8 mouse cellular contexts compared by ENCODE assay signal in the genomic region with DNA sequence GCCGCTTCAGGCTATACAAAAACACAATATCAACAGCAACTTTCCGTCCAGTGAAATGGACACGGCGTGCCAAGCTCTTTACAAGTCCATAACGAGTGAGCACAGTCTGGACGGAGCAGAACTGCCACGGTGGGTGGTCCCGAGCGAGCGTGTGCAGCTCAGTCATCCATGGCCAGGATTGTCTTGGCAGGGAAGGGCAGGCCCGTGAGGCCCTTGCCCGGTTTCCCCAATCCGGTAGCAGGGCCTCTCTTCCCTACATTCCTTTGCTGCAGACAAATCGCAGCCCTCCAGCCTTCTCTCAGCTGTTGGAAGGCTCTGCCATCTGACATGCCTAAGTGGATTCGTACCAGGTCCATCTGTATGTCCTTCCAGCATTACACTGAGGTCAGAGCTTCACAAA.
A peak's percentile ranks its signal among the peaks of the same experiment; 100 is the strongest.
DNase-seq lines count a peak whose midpoint lies in the region; ATAC-seq lines count a peak whose summit lies in the region.

No protein-coding gene starts in this region.

- no peaks in the 10 kb centered on the region for H3K9me3 ChIP-seq in heart, embryonic 14.5 days (ENCODE audit: control insufficient read depth, low read length)
- H3K9me3 ChIP-seq in lung, embryonic 16.5 days (ENCODE audit: control insufficient read depth, low read length), result no peaks in the 10 kb centered on the region
- H3K9me3 ChIP-seq in stomach, embryonic 16.5 days (replicated peaks; ENCODE audit: control insufficient read depth, low read length), result no peaks in the 10 kb centered on the region

- no peak overlapping the region for H3K4me3 ChIP-seq in heart, embryonic 14.5 days (ENCODE audit: control insufficient read depth in 1 of 2, insufficient read depth in 1 of 2, low read depth in 1 of 2, low read length in 2 of 2)
- no peak overlapping the region for H3K4me3 ChIP-seq in lung, embryonic 16.5 days (ENCODE audit: low read length)
- no peak overlapping the region for H3K4me3 ChIP-seq in stomach, embryonic 16.5 days (replicated peaks; ENCODE audit: low read length)

- H3K27me3 ChIP-seq in heart, embryonic 14.5 days (ENCODE audit: control insufficient read depth, insufficient read depth, low read length), result no peaks in the 10 kb centered on the region
- no peaks in the 10 kb centered on the region for H3K27me3 ChIP-seq in lung, embryonic 16.5 days (ENCODE audit: control insufficient read depth, insufficient read depth, low read depth, low read length)
- H3K27me3 ChIP-seq in stomach, embryonic 16.5 days (ENCODE audit: control insufficient read depth, insufficient read depth, low read length), result no peaks in the 10 kb centered on the region

- peak overlapping the region; percentile 50 for H3K9ac ChIP-seq in heart, embryonic 14.5 days (ENCODE audit: low read length)
- H3K9ac ChIP-seq in lung, embryonic 16.5 days (ENCODE audit: low read length), result no peak overlapping the region
- no peak overlapping the region for H3K9ac ChIP-seq in stomach, embryonic 16.5 days (ENCODE audit: low read length)

- peak; percentile 68 for ATAC-seq in heart, embryonic 14.5 days (ENCODE audit: insufficient number of reproducible peaks, insufficient read depth, low FRiP score, low read depth)
- ATAC-seq in lung, embryonic 16.5 days (ENCODE audit: low read depth), result peak; percentile 90
- ATAC-seq in stomach, embryonic 16.5 days (ENCODE audit: insufficient read depth, low FRiP score), result peak; percentile 84

- DNase-seq in cerebellum, postnatal 10 days, result peak; percentile 83 to 92
- DNase-seq in cerebellum, adult 11-12 months, result no peak
- DNase-seq in embryo, embryonic 9.5 days (ENCODE audit: extremely low spot score), result peak; percentile 28
- no peak for DNase-seq in spleen, postnatal 4 days (ENCODE audit: low spot score in 2 of 2)
- no peak for DNase-seq in left cerebral cortex, adult 8-10 months (ENCODE audit: low spot score in 2 of 2)

- WGBS in heart, embryonic 14.5 days, result 43% methylated on average over 15 of the region's 15 CpGs
- 37% methylated on average over 15 of the region's 15 CpGs for WGBS in lung, embryonic 16.5 days
- 34% methylated on average over 15 of the region's 15 CpGs for WGBS in stomach, embryonic 16.5 days

- peaks cover 31 to 42% of the 10 kb centered on the region in 2 experiments for H3K4me1 ChIP-seq in heart, embryonic 14.5 days (ENCODE audit: control insufficient read depth in 2 of 2, insufficient read depth in 2 of 2, low read length in 2 of 2)
- H3K4me1 ChIP-seq in lung, embryonic 16.5 days (replicated peaks; ENCODE audit: control insufficient read depth, insufficient read depth, low read length), result peaks cover 27% of the 10 kb centered on the region
- 0 out of 2 replicates have a peak, but pooled peaks cover 14% of the 10 kb centered on the region for H3K4me1 ChIP-seq in stomach, embryonic 16.5 days (ENCODE audit: control insufficient read depth, insufficient read depth, low read length)

- H3K4me2 ChIP-seq in heart, embryonic 14.5 days (ENCODE audit: low read length), result peak overlapping the region; percentile 44
- H3K4me2 ChIP-seq in lung, embryonic 16.5 days (ENCODE audit: low read depth, low read length), result no peak overlapping the region
- H3K4me2 ChIP-seq in stomach, embryonic 16.5 days (ENCODE audit: low read depth, low read length), result no peak overlapping the region

- H3K36me3 ChIP-seq in heart, embryonic 14.5 days (ENCODE audit: control insufficient read depth, insufficient read depth, low read length), result no peaks in the 10 kb centered on the region
- no peaks in the 10 kb centered on the region for H3K36me3 ChIP-seq in lung, embryonic 16.5 days (ENCODE audit: control insufficient read depth, insufficient read depth, low read length)
- no peaks in the 10 kb centered on the region for H3K36me3 ChIP-seq in stomach, embryonic 16.5 days (ENCODE audit: control insufficient read depth, insufficient read depth, low read length)

- peak overlapping the region; percentile 89 for H3K27ac ChIP-seq in heart, embryonic 14.5 days (replicated peaks in 1 of 2; ENCODE audit: control insufficient read depth in 1 of 2, insufficient read depth in 1 of 2, low read depth in 2 of 2, low read length in 2 of 2)
- H3K27ac ChIP-seq in lung, embryonic 16.5 days (ENCODE audit: low read length), result peak overlapping the region; percentile 85
- peak overlapping the region; percentile 66 for H3K27ac ChIP-seq in stomach, embryonic 16.5 days (ENCODE audit: low read length)

Comparison
In these comparisons a context has a peak if more than half of its experiments do, and no peak if none do; other contexts are left out.
1. DNase-seq: peak in cerebellum, postnatal 10 days (2 of 2) and embryo, embryonic 9.5 days (single experiment); none in cerebellum, adult 11-12 months (single experiment), spleen, postnatal 4 days (0 of 2) and left cerebral cortex, adult 8-10 months (0 of 2).
2. Peak in every context shown above with its lines, with median percentiles within 50 percentile points of each other: ATAC-seq and H3K27ac ChIP-seq.